8 mouse cellular contexts compared by ENCODE assay signal in the genomic region with DNA sequence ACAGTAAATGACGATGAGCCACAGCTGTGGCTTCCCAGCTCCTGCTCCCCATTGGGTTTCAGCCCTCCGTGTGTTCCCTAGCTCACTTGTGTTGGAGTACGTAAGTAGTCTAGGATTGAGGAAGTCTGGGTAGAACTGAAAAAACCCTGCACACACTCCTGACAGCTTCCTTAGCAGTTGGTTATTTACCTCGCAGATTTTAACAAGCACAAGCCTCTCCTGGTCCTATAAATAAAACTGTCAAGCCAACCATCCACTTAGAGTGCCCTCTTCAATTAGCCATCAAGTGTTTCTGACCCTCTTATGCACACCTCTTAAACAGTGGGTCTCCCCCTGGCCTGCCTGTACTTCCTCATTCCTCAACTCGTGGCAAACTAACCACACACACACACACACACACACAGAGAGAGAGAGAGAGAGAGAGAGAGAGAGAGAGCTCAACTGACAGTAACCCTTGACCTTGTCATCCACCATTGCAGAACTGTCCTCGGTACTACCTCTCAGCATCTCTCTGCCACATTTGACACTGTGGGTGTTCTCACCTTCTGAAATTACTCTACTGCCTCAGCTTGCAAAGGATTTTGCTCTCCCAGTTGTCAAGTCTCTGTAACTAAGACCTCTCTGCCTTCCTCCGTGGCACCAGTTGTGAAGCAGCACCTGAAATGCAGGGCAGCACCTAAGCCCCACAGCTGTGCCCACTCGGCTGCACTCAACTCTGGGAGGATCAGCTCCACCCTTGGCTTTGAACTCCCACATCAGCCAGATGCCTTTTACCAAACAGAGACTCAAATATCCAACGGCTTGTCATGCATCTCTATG. TPM values are rescaled to one million over a fixed set of nuclear protein-coding genes. Genes with fewer than 3 reads are reported as not detected.
DNase-seq lines count a peak whose midpoint lies in the region; ATAC-seq lines count a peak whose summit lies in the region.

No protein-coding gene starts in this region.

- H3K9me3 ChIP-seq in kidney, embryonic 16.5 days (ENCODE audit: low read length), result peaks cover 2% of the 10 kb centered on the region; the same call in 1 of the 2 replicates
- no peaks in the 10 kb centered on the region; the same call in 1 of the 2 replicates for H3K9me3 ChIP-seq in forebrain, embryonic 14.5 days (replicated peaks; ENCODE audit: control insufficient read depth, low read length)
- peaks cover 7% of the 10 kb centered on the region; the same call in 1 of the 2 replicates for H3K9me3 ChIP-seq in limb, embryonic 12.5 days
- no peaks in the 10 kb centered on the region for H3K9me3 ChIP-seq in midbrain, embryonic 14.5 days (ENCODE audit: control insufficient read depth, low read length)

- H3K4me1 ChIP-seq in kidney, embryonic 16.5 days (ENCODE audit: insufficient read depth, low read length), result peaks cover 29% of the 10 kb centered on the region
- H3K4me1 ChIP-seq in forebrain, embryonic 14.5 days (ENCODE audit: control insufficient read depth, insufficient read depth, low read length), result peaks cover 16% of the 10 kb centered on the region; the same call in 1 of the 2 replicates
- H3K4me1 ChIP-seq in limb, embryonic 12.5 days (replicated peaks), result peaks cover 20% of the 10 kb centered on the region
- peaks cover 11% of the 10 kb centered on the region for H3K4me1 ChIP-seq in midbrain, embryonic 14.5 days (ENCODE audit: control insufficient read depth, insufficient read depth, low read length)

- WGBS in kidney, embryonic 16.5 days, result 56% methylated on average over 9 of the region's 9 CpGs
- 83% methylated on average over 9 of the region's 9 CpGs for WGBS in forebrain, embryonic 14.5 days
- WGBS in limb, embryonic 12.5 days, result 49% methylated on average over 9 of the region's 9 CpGs
- 82% methylated on average over 9 of the region's 9 CpGs for WGBS in midbrain, embryonic 14.5 days

- H3K27me3 ChIP-seq in kidney, embryonic 16.5 days (ENCODE audit: insufficient read depth, low read length), result no peaks in the 10 kb centered on the region
- no peaks in the 10 kb centered on the region for H3K27me3 ChIP-seq in forebrain, embryonic 14.5 days (replicated peaks; ENCODE audit: control insufficient read depth, insufficient read depth, low read length)
- H3K27me3 ChIP-seq in limb, embryonic 12.5 days, result no peaks in the 10 kb centered on the region
- H3K27me3 ChIP-seq in midbrain, embryonic 14.5 days (ENCODE audit: control insufficient read depth, insufficient read depth, low read length), result no peaks in the 10 kb centered on the region

- peak overlapping the region; percentile 91 for H3K27ac ChIP-seq in kidney, embryonic 16.5 days (ENCODE audit: low read length)
- no peak overlapping the region for H3K27ac ChIP-seq in forebrain, embryonic 14.5 days (ENCODE audit: low read depth, low read length)
- H3K27ac ChIP-seq in limb, embryonic 12.5 days, result no peak overlapping the region
- peak overlapping the region; percentile 84; the same call in 1 of the 2 replicates for H3K27ac ChIP-seq in midbrain, embryonic 14.5 days (replicated peaks; ENCODE audit: low read depth, low read length)

- H3K36me3 ChIP-seq in kidney, embryonic 16.5 days (ENCODE audit: insufficient read depth, low read length), result peaks cover 3% of the 10 kb centered on the region; the same call in 1 of the 2 replicates
- 0 out of 2 replicates have a peak, but pooled peaks cover 7% of the 10 kb centered on the region for H3K36me3 ChIP-seq in forebrain, embryonic 14.5 days (ENCODE audit: control insufficient read depth, insufficient read depth, low read length)
- peaks cover 4% of the 10 kb centered on the region for H3K36me3 ChIP-seq in limb, embryonic 12.5 days
- H3K36me3 ChIP-seq in midbrain, embryonic 14.5 days (ENCODE audit: control insufficient read depth, insufficient read depth, low read length), result no peaks in the 10 kb centered on the region

- peak overlapping the region; percentile 80 for H3K4me2 ChIP-seq in kidney, embryonic 16.5 days (replicated peaks; ENCODE audit: low read depth, low read length)
- peak overlapping the region; percentile 83 for H3K4me2 ChIP-seq in forebrain, embryonic 14.5 days (ENCODE audit: low read length)
- H3K4me2 ChIP-seq in limb, embryonic 12.5 days, result peak overlapping the region; percentile 92
- peak overlapping the region; percentile 93 for H3K4me2 ChIP-seq in midbrain, embryonic 14.5 days (ENCODE audit: low read length)

- ATAC-seq in kidney, embryonic 16.5 days (ENCODE audit: low FRiP score, low TSS enrichment), result no peak
- no peak for ATAC-seq in forebrain, embryonic 14.5 days
- ATAC-seq in limb, embryonic 12.5 days (ENCODE audit: insufficient number of reproducible peaks, insufficient read depth, low FRiP score, low TSS enrichment, low read depth), result no peak
- no peak for ATAC-seq in midbrain, embryonic 14.5 days (ENCODE audit: low FRiP score, low TSS enrichment)
- ATAC-seq in erythroid progenitor cell, adult 5-6 weeks (replicated peaks; ENCODE audit: low FRiP score, poor library complexity, severe bottlenecking), result no peak

- peak overlapping the region; percentile 94; the same call in 1 of the 2 replicates for H3K9ac ChIP-seq in kidney, embryonic 16.5 days (replicated peaks; ENCODE audit: low read length)
- no peak overlapping the region for H3K9ac ChIP-seq in forebrain, embryonic 14.5 days (ENCODE audit: low read length)
- H3K9ac ChIP-seq in limb, embryonic 12.5 days (replicated peaks), result 0 out of 2 replicates have a peak overlapping the region, but pooled peaks have one; percentile 95
- H3K9ac ChIP-seq in midbrain, embryonic 14.5 days (replicated peaks; ENCODE audit: low read length), result peak overlapping the region; percentile 92; the same call in 1 of the 2 replicates

- H3K4me3 ChIP-seq in kidney, embryonic 16.5 days (ENCODE audit: low read length), result no peak overlapping the region; the same call in 1 of the 2 replicates
- peak overlapping the region; percentile 95; the same call in 1 of the 2 replicates for H3K4me3 ChIP-seq in forebrain, embryonic 14.5 days (ENCODE audit: low read depth, low read length)
- H3K4me3 ChIP-seq in limb, embryonic 12.5 days (replicated peaks), result peak overlapping the region; percentile 97
- peak overlapping the region; percentile 85; the same call in 1 of the 2 replicates for H3K4me3 ChIP-seq in midbrain, embryonic 14.5 days (replicated peaks; ENCODE audit: low read depth, low read length)

- no peak for DNase-seq in kidney, adult 11 months
- no peak for DNase-seq in forebrain, embryonic 14.5 days (ENCODE audit: low spot score)
- no peak for DNase-seq in midbrain, embryonic 14.5 days
- DNase-seq in thymus, postnatal 25 days, result peak; percentile 73
- no peak for DNase-seq in cerebellum, adult 9-10 months

RNA-seq across cellular contexts. Expression of a gene that starts 15.7 kb away (rescaled TPM):
- 8.4 and 11.7 TPM in 2 replicates for polyA plus RNA-seq in kidney, embryonic 16.5 days (2015; fragmentation: Nextera tagmentation; extraction: Ambion mirVana)
- 7.3 and 7.4 TPM in 2 replicates for polyA plus RNA-seq in forebrain, embryonic 14.5 days (2014; fragmentation: Nextera tagmentation; extraction: Ambion mirVana)
- 13.2 and 14.4 TPM in 2 replicates for polyA plus RNA-seq in limb, embryonic 12.5 days (2016; fragmentation: Nextera tagmentation; extraction: Ambion mirVana)
- 8.9 and 10.9 TPM in 2 replicates for polyA plus RNA-seq in midbrain, embryonic 14.5 days (2014; fragmentation: Nextera tagmentation; extraction: Ambion mirVana)
- total RNA-seq in erythroid progenitor cell, adult 5-6 weeks (2015; ENCODE audit: low replicate concordance), result 51.6 and 66.7 TPM in 2 replicates
- total RNA-seq in erythroid progenitor cell, adult 5-6 weeks (2017; ENCODE audit: low replicate concordance), result 41.6 and 48.3 TPM in 2 replicates

Comparison
In these comparisons a context has a peak if more than half of its experiments do, and no peak if none do; other contexts are left out.
1. H3K27ac ChIP-seq: peak in kidney, embryonic 16.5 days (single experiment) and midbrain, embryonic 14.5 days (single experiment); none in forebrain, embryonic 14.5 days (single experiment) and limb, embryonic 12.5 days (single experiment).
2. Peak in every context shown above with its lines, with median percentiles within 50 percentile points of each other: H3K4me2 ChIP-seq.